Mouse (Mus musculus): ENCODE measurements around the gene Ptar1.
"Not testable (repeated sequence)": the region's sequence is repeated elsewhere in the genome, so short reads cannot be mapped to it uniquely, and the experiment has no call there.

Ptar1 gene

DNA sequence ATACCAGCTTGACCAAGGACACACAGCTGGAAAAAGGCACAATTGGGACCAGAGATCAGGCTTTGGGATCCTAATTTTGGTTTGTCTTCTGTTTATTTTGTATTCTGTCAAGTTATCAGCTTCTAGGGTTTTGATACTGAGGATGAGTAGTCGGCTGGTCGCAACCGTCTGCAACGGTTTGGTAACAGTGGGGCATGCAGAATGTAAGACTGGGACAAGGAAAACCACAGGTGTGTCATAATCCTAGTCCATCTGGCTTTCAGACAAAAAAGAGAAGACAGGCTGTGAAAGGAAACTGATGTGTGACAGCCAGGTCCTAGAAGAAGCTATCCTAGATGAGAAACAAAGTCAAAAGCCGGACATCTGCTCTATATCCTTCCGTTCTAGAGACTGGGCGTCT, 23.1 kb upstream of the Ptar1 start:
- TF ChIP-seq CTCF (conservative IDR thresholded peaks at IDR 0.05; ENCODE audit: low read length) (no peak), NANOG (IDR thresholded peaks at IDR 0.05; ENCODE audit: borderline replicate concordance, low read length) (no peak), POU5F1 (IDR thresholded peaks at IDR 0.05; ENCODE audit: borderline replicate concordance, low read length) (no peak)
- Histone ChIP-seq H3K4me3 (replicated peaks; ENCODE audit: low read length) (no peak overlapping the region), H3K36me3 (ENCODE audit: insufficient read depth, low read length) (no peaks in the 10 kb centered on the region), H3K9me3 (ENCODE audit: low read length) (peaks cover 4% of the 10 kb centered on the region; the same call in 1 of the 2 replicates), H3K4me1 (replicated peaks; ENCODE audit: low read depth, low read length) (no peaks in the 10 kb centered on the region), H3K27me3 (ENCODE audit: insufficient read depth, low read length) (no peaks in the 10 kb centered on the region)

DNA sequence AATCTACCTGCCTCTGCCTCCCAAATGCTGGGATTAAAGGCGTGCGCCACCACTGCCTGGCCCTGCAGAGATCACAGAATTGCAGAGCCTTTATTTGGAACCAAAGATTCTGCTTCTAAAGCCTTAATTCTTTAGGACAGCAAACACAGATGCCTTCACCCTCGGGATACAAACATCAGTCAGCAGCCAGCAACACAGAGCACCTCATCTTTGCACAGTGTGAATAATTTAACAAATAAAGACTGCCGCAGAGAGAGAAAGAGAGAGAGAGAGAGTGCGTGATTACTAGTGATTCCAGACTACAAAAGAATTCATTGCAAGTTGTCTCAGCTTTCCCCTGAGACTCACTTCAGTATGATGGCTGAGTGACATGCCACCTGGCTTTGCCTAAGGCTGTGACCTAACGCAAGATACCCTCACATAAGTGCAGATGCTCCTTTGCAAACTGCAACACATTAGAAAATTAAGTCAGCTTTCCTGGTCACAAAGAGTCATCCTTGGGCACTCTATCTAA, 19.0 kb upstream of the Ptar1 start:
- peaks cover 2% of the 10 kb centered on the region; the same call in 1 of the 2 replicates for H3K27me3 ChIP-seq (ENCODE audit: insufficient read depth, low read length)
- no peak overlapping the region for H3K4me3 ChIP-seq (replicated peaks; ENCODE audit: low read length)
- no peaks in the 10 kb centered on the region for H3K36me3 ChIP-seq (ENCODE audit: insufficient read depth, low read length)
- peaks cover 1% of the 10 kb centered on the region; the same call in 1 of the 2 replicates for H3K9me3 ChIP-seq (ENCODE audit: low read length)
- no peak for TF ChIP-seq POU5F1 (IDR thresholded peaks at IDR 0.05; ENCODE audit: borderline replicate concordance, low read length)
- no peak for TF ChIP-seq NANOG (IDR thresholded peaks at IDR 0.05; ENCODE audit: borderline replicate concordance, low read length)
- no peak for TF ChIP-seq CTCF (conservative IDR thresholded peaks at IDR 0.05; ENCODE audit: low read length)
- H3K4me1 ChIP-seq (replicated peaks; ENCODE audit: low read depth, low read length): no peaks in the 10 kb centered on the region

DNA sequence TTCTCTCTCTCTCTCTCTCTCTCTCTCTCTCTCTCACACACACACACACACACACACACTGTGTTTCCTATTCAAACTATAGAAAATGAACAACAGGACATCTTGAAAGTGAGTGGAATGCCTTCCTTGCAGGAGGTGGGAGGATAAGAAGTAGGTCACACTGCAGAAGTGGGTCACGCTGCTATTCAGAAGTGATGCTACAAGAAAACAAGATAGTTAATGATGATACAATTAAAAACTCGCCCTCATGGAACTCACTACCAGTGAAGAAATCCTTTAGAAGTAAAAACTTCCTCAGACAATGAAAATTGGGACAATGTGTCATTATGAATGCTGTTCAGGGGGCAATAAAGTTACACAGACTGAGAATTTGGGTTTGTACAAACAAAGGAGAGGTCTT, 14.2 kb upstream of the Ptar1 start:
- Histone ChIP-seq H3K4me1 (replicated peaks; ENCODE audit: low read depth, low read length) (no peaks in the 10 kb centered on the region), H3K4me3 (replicated peaks; ENCODE audit: low read length) (no peak overlapping the region), H3K36me3 (ENCODE audit: insufficient read depth, low read length) (no peaks in the 10 kb centered on the region), H3K9me3 (ENCODE audit: low read length) (peaks cover 7% of the 10 kb centered on the region), H3K27me3 (ENCODE audit: insufficient read depth, low read length) (peaks cover 2% of the 10 kb centered on the region; the same call in 1 of the 2 replicates)
- TF ChIP-seq POU5F1 (IDR thresholded peaks at IDR 0.05; ENCODE audit: borderline replicate concordance, low read length) (no peak), NANOG (IDR thresholded peaks at IDR 0.05; ENCODE audit: borderline replicate concordance, low read length) (no peak), CTCF (conservative IDR thresholded peaks at IDR 0.05; ENCODE audit: low read length) (no peak)

DNA sequence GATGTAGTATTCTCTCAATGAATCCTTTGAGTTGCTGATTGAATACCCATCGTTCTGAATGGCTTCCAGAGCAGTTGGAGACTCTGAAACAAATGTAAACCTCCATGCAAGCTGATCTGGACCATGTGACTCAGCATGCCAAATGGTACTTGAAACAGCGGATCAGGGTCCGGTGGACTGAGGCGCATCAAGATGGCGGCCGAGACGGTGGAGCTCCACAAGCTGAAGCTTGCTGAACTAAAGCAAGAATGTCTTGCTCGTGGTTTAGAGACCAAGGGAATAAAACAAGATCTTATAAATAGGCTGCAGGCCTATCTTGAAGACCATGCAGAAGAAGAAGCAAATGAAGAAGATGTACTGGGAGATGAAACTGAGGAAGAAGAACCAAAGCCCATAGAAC, 11.6 kb upstream of the Ptar1 start:
- not testable (repeated sequence) for H3K27me3 ChIP-seq (ENCODE audit: insufficient read depth, low read length); H3K4me3 ChIP-seq (replicated peaks; ENCODE audit: low read length); H3K9me3 ChIP-seq (ENCODE audit: low read length); H3K4me1 ChIP-seq (replicated peaks; ENCODE audit: low read depth, low read length); H3K36me3 ChIP-seq (ENCODE audit: insufficient read depth, low read length)

DNA sequence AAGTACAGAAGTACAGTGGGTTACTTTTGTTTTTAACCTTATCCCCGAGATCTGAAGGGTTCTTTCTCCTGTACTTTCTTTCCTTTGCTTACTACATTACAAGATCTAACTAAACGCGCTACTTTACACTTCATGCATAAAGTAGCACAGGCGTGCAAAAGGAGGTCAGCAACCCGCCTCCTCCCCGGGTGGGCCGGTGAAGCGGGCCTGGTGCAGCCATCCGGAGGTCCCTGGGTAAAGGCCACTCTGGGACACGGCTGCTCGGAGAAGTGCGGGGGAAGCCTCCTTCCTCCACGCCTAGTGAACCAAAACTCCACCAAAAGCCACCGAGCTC, 300 bp upstream of the Ptar1 start:
- Histone ChIP-seq H3K36me3 (ENCODE audit: insufficient read depth, low read length) (no peaks in the 10 kb centered on the region), H3K4me3 (replicated peaks; ENCODE audit: low read length) (peak overlapping the region; percentile 94), H3K4me1 (replicated peaks; ENCODE audit: low read depth, low read length) (peaks cover 24% of the 10 kb centered on the region), H3K9me3 (ENCODE audit: low read length) (no peaks in the 10 kb centered on the region), H3K27me3 (ENCODE audit: insufficient read depth, low read length) (no peaks in the 10 kb centered on the region)
- TF ChIP-seq POU5F1 (IDR thresholded peaks at IDR 0.05; ENCODE audit: borderline replicate concordance, low read length): no peak

DNA sequence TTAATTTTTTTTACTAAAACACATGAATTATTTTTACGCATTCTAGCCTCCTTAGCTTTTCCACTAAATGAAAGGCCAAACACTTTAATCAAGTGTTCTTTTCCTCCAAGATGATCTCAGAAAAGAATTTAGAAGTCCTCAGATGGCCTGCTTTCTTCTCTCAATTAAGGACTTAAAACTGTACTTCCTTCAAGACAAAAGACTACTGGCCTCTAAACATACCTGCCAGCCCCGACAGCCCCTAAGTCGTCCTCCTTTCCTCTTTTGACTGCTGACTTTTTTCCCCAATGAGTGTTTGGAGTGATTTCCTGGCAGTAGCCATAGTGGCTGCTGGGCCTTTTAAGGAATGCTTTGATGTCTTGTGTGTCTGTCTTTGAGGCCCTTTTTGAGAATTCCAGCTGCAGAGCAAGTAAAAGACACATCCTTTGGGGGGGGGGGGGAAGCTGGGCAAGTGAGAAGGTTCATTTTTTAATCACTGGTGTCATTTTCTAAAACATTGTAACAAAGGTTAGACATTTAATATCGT, 1.3 kb downstream of the Ptar1 start:
- Histone ChIP-seq H3K4me3 (replicated peaks; ENCODE audit: low read length) (peak overlapping the region; percentile 94), H3K27me3 (ENCODE audit: insufficient read depth, low read length) (no peaks in the 10 kb centered on the region), H3K36me3 (ENCODE audit: insufficient read depth, low read length) (no peaks in the 10 kb centered on the region), H3K9me3 (ENCODE audit: low read length) (no peaks in the 10 kb centered on the region), H3K4me1 (replicated peaks; ENCODE audit: low read depth, low read length) (peaks cover 40% of the 10 kb centered on the region)
- no peak for TF ChIP-seq POU5F1 (IDR thresholded peaks at IDR 0.05; ENCODE audit: borderline replicate concordance, low read length)
- no peak for TF ChIP-seq NANOG (IDR thresholded peaks at IDR 0.05; ENCODE audit: borderline replicate concordance, low read length)
- TF ChIP-seq CTCF (conservative IDR thresholded peaks at IDR 0.05; ENCODE audit: low read length): no peak

DNA sequence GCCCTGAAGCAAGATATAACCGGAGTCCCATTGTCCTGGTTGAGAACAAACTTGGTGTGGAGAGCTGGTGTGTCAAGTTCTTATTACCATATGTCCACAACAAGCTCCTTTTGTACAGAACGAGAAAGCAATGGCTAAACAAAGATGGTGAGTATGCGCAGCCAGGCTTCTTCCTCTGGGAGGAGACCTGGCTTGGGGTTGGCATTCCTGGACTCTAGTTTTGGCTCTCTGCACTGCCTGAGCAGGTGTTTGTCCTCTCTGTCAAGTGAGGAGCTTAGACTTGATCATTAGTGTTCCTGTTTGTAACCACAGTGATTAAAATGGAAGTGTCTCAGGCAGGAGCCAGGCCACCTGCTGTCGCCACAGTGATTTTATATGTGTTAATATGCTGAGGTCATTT, 7.1 kb downstream of the Ptar1 start:
- no peaks in the 10 kb centered on the region for H3K9me3 ChIP-seq (ENCODE audit: low read length)
- H3K36me3 ChIP-seq (ENCODE audit: insufficient read depth, low read length): peaks cover 42% of the 10 kb centered on the region
- H3K27me3 ChIP-seq (ENCODE audit: insufficient read depth, low read length): no peaks in the 10 kb centered on the region
- TF ChIP-seq POU5F1 (IDR thresholded peaks at IDR 0.05; ENCODE audit: borderline replicate concordance, low read length): no peak
- no peak for TF ChIP-seq CTCF (conservative IDR thresholded peaks at IDR 0.05; ENCODE audit: low read length)
- TF ChIP-seq NANOG (IDR thresholded peaks at IDR 0.05; ENCODE audit: borderline replicate concordance, low read length): no peak
- H3K4me3 ChIP-seq (replicated peaks; ENCODE audit: low read length): no peak overlapping the region
- peaks cover 66% of the 10 kb centered on the region for H3K4me1 ChIP-seq (replicated peaks; ENCODE audit: low read depth, low read length)

DNA sequence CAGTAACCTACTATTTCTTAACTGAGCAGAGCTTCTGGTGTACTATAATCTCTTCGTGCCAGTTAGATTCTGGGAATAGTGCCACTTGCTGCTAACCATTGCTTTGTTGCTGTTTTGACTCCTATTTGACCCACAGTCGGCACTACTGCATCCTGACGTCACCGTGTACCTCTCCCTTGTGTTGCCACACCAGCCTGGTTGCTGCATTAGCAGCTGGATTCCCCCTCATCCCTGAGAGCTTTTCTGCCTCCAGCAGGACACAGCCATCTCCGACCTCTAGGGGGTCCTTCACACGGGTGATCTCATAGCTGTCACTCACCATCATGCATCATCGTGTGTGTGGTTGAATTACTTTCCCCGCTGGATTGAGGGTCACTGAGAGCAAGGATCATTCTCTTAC, 10.6 kb downstream of the Ptar1 start:
- TF ChIP-seq CTCF (conservative IDR thresholded peaks at IDR 0.05; ENCODE audit: low read length): no peak; the same call in 1 of the 2 replicates
- no peak for TF ChIP-seq NANOG (IDR thresholded peaks at IDR 0.05; ENCODE audit: borderline replicate concordance, low read length)
- no peak for TF ChIP-seq POU5F1 (IDR thresholded peaks at IDR 0.05; ENCODE audit: borderline replicate concordance, low read length)
- Histone ChIP-seq H3K4me1 (replicated peaks; ENCODE audit: low read depth, low read length) (peaks cover 56% of the 10 kb centered on the region), H3K9me3 (ENCODE audit: low read length) (no peaks in the 10 kb centered on the region), H3K27me3 (ENCODE audit: insufficient read depth, low read length) (no peaks in the 10 kb centered on the region), H3K4me3 (replicated peaks; ENCODE audit: low read length) (no peak overlapping the region), H3K36me3 (ENCODE audit: insufficient read depth, low read length) (peaks cover 63% of the 10 kb centered on the region)

DNA sequence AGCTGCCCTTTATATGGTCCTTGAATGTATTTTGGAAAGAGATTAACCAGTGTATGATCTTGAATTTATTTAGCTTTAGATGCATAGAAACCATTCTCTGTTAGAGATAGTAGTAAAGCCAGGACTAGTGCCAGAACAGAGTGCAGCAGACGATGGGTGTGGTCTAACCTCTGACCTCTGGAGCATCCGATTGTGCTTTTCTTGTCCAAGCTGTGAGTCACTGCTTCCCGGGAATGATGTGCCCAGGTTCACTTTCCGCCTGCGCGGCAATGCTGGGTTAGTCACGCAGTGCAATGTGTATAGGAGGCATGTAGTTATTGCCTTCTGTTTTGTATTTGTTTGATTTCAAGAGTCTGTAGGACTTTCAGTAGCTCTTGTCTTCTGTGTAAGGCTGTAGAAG, 11.1 kb downstream of the Ptar1 start:
- no peak overlapping the region for H3K4me3 ChIP-seq (replicated peaks; ENCODE audit: low read length)
- H3K9me3 ChIP-seq (ENCODE audit: low read length): no peaks in the 10 kb centered on the region
- TF ChIP-seq NANOG (IDR thresholded peaks at IDR 0.05; ENCODE audit: borderline replicate concordance, low read length) (no peak), POU5F1 (IDR thresholded peaks at IDR 0.05; ENCODE audit: borderline replicate concordance, low read length) (no peak), CTCF (conservative IDR thresholded peaks at IDR 0.05; ENCODE audit: low read length) (no peak)
- H3K4me1 ChIP-seq (replicated peaks; ENCODE audit: low read depth, low read length): peaks cover 51% of the 10 kb centered on the region
- no peaks in the 10 kb centered on the region for H3K27me3 ChIP-seq (ENCODE audit: insufficient read depth, low read length)
- H3K36me3 ChIP-seq (ENCODE audit: insufficient read depth, low read length): peaks cover 68% of the 10 kb centered on the region
